Mouse (Mus musculus) liver, embryonic 13.5 days (tissue): ENCODE results near the gene Mlst8. TPM values are rescaled to one million over a fixed set of nuclear protein-coding genes. Genes with fewer than 3 reads are reported as not detected.
"Not testable (repeated sequence)": the region's sequence is repeated elsewhere in the genome, so short reads cannot be mapped to it uniquely, and the experiment has no call there.

ENCODE experiments used
- ATAC-seq: fragments of 200-750 bp; cut with Nextera tagmentation; 2 replicates; pipeline ENCODE4 v1.8.0; 2017; ENCODE audit warnings: low read depth, mild to moderate bottlenecking, moderate number of reproducible peaks, moderate library complexity
- DNase-seq: peaks from one replicate; pipeline ENCODE4 v3.0.0; 2022
- H3K27ac ChIP-seq: fragments of 300-500 bp; sonication (generic); 2 replicates; pipeline ENCODE4 v1.5.1; 2015; ENCODE audit warnings: moderate library complexity, mild to moderate bottlenecking, inconsistent platforms
- H3K27me3 ChIP-seq: fragments of 300-500 bp; sonication (generic); 2 replicates; pipeline ENCODE4 v1.6.1; 2015; ENCODE audit warnings: mild to moderate bottlenecking, inconsistent platforms
- H3K36me3 ChIP-seq: fragments of 300-500 bp; sonication (generic); 2 replicates; pipeline ENCODE4 v1.6.1; 2015; ENCODE audit warnings: mild to moderate bottlenecking, inconsistent platforms
- H3K4me1 ChIP-seq: fragments of 300-500 bp; sonication (generic); replicated peaks from 2 replicates; pipeline ENCODE4 v1.6.1; 2015; ENCODE audit warnings: inconsistent platforms
- H3K4me2 ChIP-seq: fragments of 300-500 bp; sonication (generic); 2 replicates; pipeline ENCODE4 v1.6.1; 2015; ENCODE audit warnings: inconsistent platforms, mild to moderate bottlenecking, moderate library complexity
- H3K4me3 ChIP-seq: fragments of 300-500 bp; sonication (generic); replicated peaks from 2 replicates; pipeline ENCODE4 v1.5.1; 2015; ENCODE audit warnings: mild to moderate bottlenecking, inconsistent platforms
- H3K9ac ChIP-seq: fragments of 300-500 bp; sonication (generic); 2 replicates; pipeline ENCODE4 v1.6.1; 2015; ENCODE audit warnings: mild to moderate bottlenecking, inconsistent platforms
- H3K9me3 ChIP-seq: fragments of 300-500 bp; sonication (generic); replicated peaks from 2 replicates; pipeline ENCODE4 v1.6.1; 2016; ENCODE audit warnings: inconsistent platforms
- WGBS: fragments of 180-500 bp; shearing (Covaris S2); methylation state at CpG from one replicate; pipeline ENCODE4 v1.1.7; 2015; ENCODE audit not compliant: insufficient replicate concordance; 5-methylcytosine and 5-hydroxymethylcytosine counted together
- polyA plus RNA-seq: library from polyadenylated mRNA; unstranded; fragments of >200 nt; fragmentation: Nextera tagmentation; extraction: Ambion mirVana; gene quantifications from 2 replicates; pipeline ENCODE4 v1.2.1, GENCODE M21; 2015

Gene Mlst8
- polyA plus RNA-seq, 1 experiment from 2014 or later: 11.7 TPM

GRCm38 (mm10) chr17:24441148-24441547 lies 37.7 kb downstream of the Mlst8 start:
- ATAC-seq (no peak), DNase-seq (no peak)
- Histone ChIP-seq H3K27me3 (no peaks in the 10 kb centered on the region), H3K27ac (no peak overlapping the region), H3K4me1 (no peaks in the 10 kb centered on the region), H3K4me3 (no peak overlapping the region), H3K9me3 (no peaks in the 10 kb centered on the region), H3K36me3 (peaks cover 75% of the 10 kb centered on the region), H3K4me2 (no peak overlapping the region), H3K9ac (no peak overlapping the region)
- 50% methylated on average over 2 of the region's 2 CpGs for WGBS

DNA sequence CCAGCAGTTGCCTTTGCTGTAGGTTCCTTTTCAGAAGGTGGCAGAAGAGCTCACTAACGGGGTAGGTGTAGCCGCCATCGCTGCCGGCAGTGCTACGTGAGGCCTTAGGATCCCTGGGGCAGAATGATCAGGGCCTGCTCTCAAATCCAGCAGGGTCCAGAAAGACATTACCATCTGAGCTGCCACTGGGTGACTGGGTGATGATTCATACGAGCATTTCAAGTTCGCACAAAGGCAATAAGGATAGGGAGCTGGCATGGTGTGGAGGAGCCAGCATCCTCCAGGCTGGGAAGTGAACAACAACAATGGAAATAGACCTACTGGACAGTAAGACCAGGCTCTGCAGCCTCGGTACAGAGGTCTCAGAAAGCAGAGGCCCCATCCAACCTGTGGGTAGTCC lies 38.5 kb downstream of the Mlst8 start:
- 91% methylated on average over 8 of the region's 8 CpGs for WGBS
- Histone ChIP-seq H3K9me3 (no peaks in the 10 kb centered on the region), H3K27ac (no peak overlapping the region), H3K27me3 (no peaks in the 10 kb centered on the region), H3K4me3 (no peak overlapping the region), H3K9ac (no peak overlapping the region), H3K36me3 (peaks cover 74% of the 10 kb centered on the region), H3K4me2 (no peak overlapping the region), H3K4me1 (no peaks in the 10 kb centered on the region)
- DNase-seq: no peak
- ATAC-seq: no peak

DNA sequence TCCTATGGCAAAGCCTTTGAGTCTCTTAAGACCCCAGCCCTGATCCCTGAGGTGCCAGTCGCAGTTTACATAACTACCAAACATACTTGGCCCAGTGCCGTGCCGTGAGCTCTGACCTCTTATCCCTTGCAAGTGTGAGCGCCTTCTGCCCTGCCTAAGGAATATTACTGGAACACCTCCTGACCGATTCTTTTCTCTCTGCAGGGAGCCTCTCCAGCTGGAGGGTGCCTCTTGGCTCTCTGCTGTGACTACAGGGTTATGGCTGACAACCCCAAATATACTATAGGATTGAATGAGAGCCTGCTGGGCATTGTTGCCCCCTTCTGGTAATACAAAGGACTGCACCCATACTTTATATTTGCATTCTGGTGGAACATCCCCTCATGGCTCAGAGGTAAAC lies 41.9 kb downstream of the Mlst8 start:
- DNase-seq (peak; percentile 35), ATAC-seq (peak; percentile 47)
- H3K4me1 ChIP-seq: no peaks in the 10 kb centered on the region

GRCm38 (mm10) chr17:24429201-24429983 lies 49.5 kb downstream of the Mlst8 start:
- Histone ChIP-seq H3K36me3 (peaks cover 34% of the 10 kb centered on the region), H3K4me2 (no peak overlapping the region), H3K4me3 (no peak overlapping the region), H3K9ac (no peak overlapping the region), H3K9me3 (no peaks in the 10 kb centered on the region), H3K27ac (0 out of 2 replicates have a peak overlapping the region, but pooled peaks have one; percentile 16), H3K4me1 (peaks cover 32% of the 10 kb centered on the region), H3K27me3 (no peaks in the 10 kb centered on the region)
- no peak for ATAC-seq
- no peak for DNase-seq
- WGBS: 80% methylated on average over 14 of the region's 14 CpGs

More for the DNA sequence above, 41.9 kb downstream of the Mlst8 start:
- Histone ChIP-seq H3K4me3 (no peak overlapping the region), H3K9me3 (no peaks in the 10 kb centered on the region), H3K36me3 (peaks cover 72% of the 10 kb centered on the region), H3K4me2 (no peak overlapping the region), H3K27ac (no peak overlapping the region), H3K9ac (no peak overlapping the region), H3K27me3 (no peaks in the 10 kb centered on the region)
- WGBS: 81% methylated on average over 5 of the region's 5 CpGs

DNA sequence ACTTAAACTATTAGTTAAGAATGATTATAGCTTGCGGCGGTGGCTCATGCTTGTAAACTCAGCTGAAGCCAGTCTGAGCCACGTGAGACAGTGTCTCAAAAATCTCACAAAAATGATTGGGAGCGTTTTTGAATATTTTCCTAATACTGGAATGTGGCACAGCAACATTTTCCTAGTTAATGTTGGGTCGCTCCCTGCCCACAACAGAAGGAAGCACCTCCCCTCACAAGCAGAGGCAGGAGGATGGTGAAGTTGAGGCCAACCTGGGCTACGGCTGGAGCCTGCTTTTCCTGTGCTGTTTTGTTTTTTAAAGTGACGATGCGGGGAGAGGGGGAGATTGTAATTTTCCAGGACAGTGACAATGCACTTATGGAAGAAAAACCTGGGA lies 51.7 kb downstream of the Mlst8 start:
- ATAC-seq (no peak), DNase-seq (no peak)
- H3K4me1 ChIP-seq: peaks cover 32% of the 10 kb centered on the region
- no peaks in the 10 kb centered on the region for H3K9me3 ChIP-seq
- 1% methylated on average over 8 of the region's 8 CpGs for WGBS
- peak overlapping the region; percentile 95 for H3K27ac ChIP-seq
- H3K4me3 ChIP-seq: peak overlapping the region; percentile 81
- no peaks in the 10 kb centered on the region for H3K27me3 ChIP-seq
- peak overlapping the region; percentile 92 for H3K9ac ChIP-seq
- H3K4me2 ChIP-seq: peak overlapping the region; percentile 84
- H3K36me3 ChIP-seq: peaks cover 47% of the 10 kb centered on the region

- Histone ChIP-seq H3K9ac (peak within 1 kb of the TSS; percentile 92), H3K27ac (peak within 1 kb of the TSS; percentile 95), H3K27me3 (no peaks in the 10 kb centered on the region), H3K4me1 (peaks cover 32% of the 10 kb centered on the region), H3K9me3 (no peaks in the 10 kb centered on the region), H3K4me3 (peak within 1 kb of the TSS; percentile 81), H3K4me2 (peak within 1 kb of the TSS; percentile 84), H3K36me3 (peaks cover 52% of the 10 kb centered on the region)
- DNase-seq: peak; percentile 94
- WGBS: under 1% methylated on average over 48 of the region's 48 CpGs
- ATAC-seq: peak; percentile 98
Measured at GRCm38 (mm10) chr17:24426471-24427169, 52.3 kb downstream of the Mlst8 start, which contains the start of gene Eci1. Eci1 (plus strand) TSS chr17:24426641.

- ATAC-seq: no peak
- Histone ChIP-seq H3K27me3 (no peaks in the 10 kb centered on the region), H3K27ac (peak overlapping the region; percentile 95), H3K4me3 (peak overlapping the region; percentile 81), H3K9me3 (no peaks in the 10 kb centered on the region), H3K4me1 (peaks cover 32% of the 10 kb centered on the region), H3K4me2 (peak overlapping the region; percentile 84), H3K36me3 (peaks cover 59% of the 10 kb centered on the region), H3K9ac (peak overlapping the region; percentile 92)
- WGBS: 89% methylated on average over 7 of the region's 7 CpGs
- DNase-seq: no peak
Measured at GRCm38 (mm10) chr17:24425905-24426304, 53.0 kb downstream of the Mlst8 start.

GRCm38 (mm10) chr17:24425326-24425725 lies 53.6 kb downstream of the Mlst8 start:
- not testable (repeated sequence) for H3K27ac ChIP-seq

DNA sequence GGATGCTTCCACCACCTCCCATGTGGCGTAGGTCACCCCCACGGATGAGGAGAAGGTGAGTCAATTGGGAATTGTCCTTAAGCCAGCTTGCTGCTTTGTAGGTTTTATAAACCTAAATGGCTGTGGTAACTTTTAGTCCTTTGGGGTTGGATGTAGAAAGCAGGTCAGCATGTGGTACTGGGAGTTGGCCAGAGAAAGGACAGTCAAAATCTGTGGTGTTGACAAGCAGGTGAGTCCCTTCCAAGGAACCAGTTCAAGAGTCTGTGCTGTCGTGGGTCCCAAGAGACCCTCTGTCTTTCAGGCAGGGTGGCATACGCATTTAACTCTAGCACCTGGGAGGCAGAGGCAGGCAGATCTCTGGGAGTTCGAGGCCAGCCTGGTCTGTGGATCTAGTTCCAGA lies 54.4 kb downstream of the Mlst8 start:
- Histone ChIP-seq H3K36me3 (peaks cover 68% of the 10 kb centered on the region), H3K27me3 (no peaks in the 10 kb centered on the region), H3K9me3 (no peaks in the 10 kb centered on the region), H3K27ac (no peak overlapping the region), H3K4me2 (no peak overlapping the region), H3K4me1 (peaks cover 27% of the 10 kb centered on the region), H3K4me3 (no peak overlapping the region), H3K9ac (no peak overlapping the region)
- ATAC-seq (no peak), DNase-seq (no peak)
- WGBS: 88% methylated on average over 5 of the region's 5 CpGs

More at GRCm38 (mm10) chr17:24425326-24425725, 53.6 kb downstream of the Mlst8 start:
- WGBS: 83% methylated on average over 6 of the region's 8 CpGs
- ATAC-seq, H3K4me3 ChIP-seq, H3K9ac ChIP-seq, H3K4me2 ChIP-seq, H3K27me3 ChIP-seq, H3K9me3 ChIP-seq, DNase-seq: not testable (repeated sequence)
- peaks cover 32% of the 10 kb centered on the region for H3K4me1 ChIP-seq
- H3K36me3 ChIP-seq: peaks cover 65% of the 10 kb centered on the region
